Mouse (Mus musculus) liver, embryonic 16.5 days (tissue): ENCODE measurements around the gene Cnn2. TPM values are rescaled to one million over a fixed set of nuclear protein-coding genes. Genes with fewer than 3 reads are reported as not detected.

Experiments used
- ATAC-seq: fragments of 200-750 bp; cut with Nextera tagmentation; 2 replicates; pipeline ENCODE4 v1.8.0; 2017; ENCODE audit warnings: low read depth, mild to moderate bottlenecking, moderate number of reproducible peaks, moderate library complexity
- H3K27ac ChIP-seq: fragments of 300-500 bp; sonication (generic); 2 replicates; pipeline ENCODE4 v1.5.1; 2014; ENCODE audit warnings: mild to moderate bottlenecking, low read length
- H3K27me3 ChIP-seq: fragments of 300-500 bp; sonication (generic); 2 replicates; pipeline ENCODE4 v1.6.1; 2014; ENCODE audit warnings: low read depth, low read length, mixed read lengths; ENCODE audit not compliant: control insufficient read depth, insufficient read depth
- H3K36me3 ChIP-seq: fragments of 300-500 bp; sonication (generic); 2 replicates; pipeline ENCODE4 v1.6.1; 2014; ENCODE audit warnings: mild to moderate bottlenecking; ENCODE audit not compliant: control insufficient read depth, insufficient read depth
- H3K4me1 ChIP-seq: fragments of 300-500 bp; sonication (generic); 2 replicates; pipeline ENCODE4 v1.6.1; 2014; ENCODE audit warnings: low read depth, low read length, mixed read lengths; ENCODE audit not compliant: control insufficient read depth
- H3K4me2 ChIP-seq: fragments of 300-500 bp; sonication (generic); 2 replicates; pipeline ENCODE4 v1.6.1; 2014; ENCODE audit warnings: low read depth, low read length, mixed read lengths
- H3K4me3 ChIP-seq: fragments of 300-500 bp; sonication (generic); 2 replicates; pipeline ENCODE4 v1.5.1; 2014; ENCODE audit warnings: low read depth, mild to moderate bottlenecking, low read length
- H3K9ac ChIP-seq: fragments of 300-500 bp; sonication (generic); 2 replicates; pipeline ENCODE4 v1.6.1; 2014; ENCODE audit warnings: low read depth, low read length
- H3K9me3 ChIP-seq: fragments of 300-500 bp; sonication (generic); replicated peaks from 2 replicates; pipeline ENCODE4 v1.6.1; 2016; ENCODE audit warnings: low read length; ENCODE audit not compliant: control insufficient read depth
- WGBS: fragments of 180-500 bp; shearing (Covaris S2); extraction: QIAGEN DNeasy Blood & Tissue Kit; methylation state at CpG from one replicate; pipeline ENCODE4 v1.1.7; 2014; ENCODE audit not compliant: insufficient replicate concordance; 5-methylcytosine and 5-hydroxymethylcytosine counted together
- polyA plus RNA-seq: library from polyadenylated mRNA; unstranded; fragments of >200 nt; fragmentation: Nextera tagmentation; extraction: Ambion mirVana; gene quantifications from 2 replicates; pipeline ENCODE4 v1.2.1, GENCODE M21; 2015

Cnn2 gene
- polyA plus RNA-seq, 1 experiment from 2014 or later: 44.9 TPM

DNA sequence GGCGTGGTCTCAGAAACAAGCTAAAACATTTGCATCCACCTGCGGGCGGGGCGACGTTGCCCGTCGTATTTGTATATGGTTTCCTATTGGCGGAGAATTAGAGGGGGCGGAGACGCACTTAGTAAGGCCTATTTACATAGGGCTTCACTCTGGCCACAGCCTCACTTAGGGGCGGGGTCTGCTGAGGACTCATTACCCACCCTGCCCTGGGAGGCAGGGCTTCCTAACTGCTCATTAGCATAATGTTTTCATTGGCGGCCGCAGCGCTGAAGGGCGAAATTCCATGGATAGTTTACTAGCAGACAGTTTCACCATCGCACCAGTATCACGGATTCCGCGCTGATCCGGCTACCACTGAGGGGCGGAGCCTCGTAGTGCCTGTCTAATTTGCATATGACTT lies 3.5 kb upstream of the Cnn2 start:
- H3K27me3 ChIP-seq: peaks cover 25% of the 10 kb centered on the region
- H3K27ac ChIP-seq: peak overlapping the region; percentile 99
- peak overlapping the region; percentile 87 for H3K4me3 ChIP-seq
- H3K9me3 ChIP-seq: no peaks in the 10 kb centered on the region
- peaks cover 51% of the 10 kb centered on the region for H3K4me1 ChIP-seq
- H3K9ac ChIP-seq: peak overlapping the region; percentile 92
- under 1% methylated on average over 22 of the region's 22 CpGs for WGBS
- no peaks in the 10 kb centered on the region for H3K36me3 ChIP-seq
- H3K4me2 ChIP-seq: peak overlapping the region; percentile 96
- peak; percentile 87 for ATAC-seq

DNA sequence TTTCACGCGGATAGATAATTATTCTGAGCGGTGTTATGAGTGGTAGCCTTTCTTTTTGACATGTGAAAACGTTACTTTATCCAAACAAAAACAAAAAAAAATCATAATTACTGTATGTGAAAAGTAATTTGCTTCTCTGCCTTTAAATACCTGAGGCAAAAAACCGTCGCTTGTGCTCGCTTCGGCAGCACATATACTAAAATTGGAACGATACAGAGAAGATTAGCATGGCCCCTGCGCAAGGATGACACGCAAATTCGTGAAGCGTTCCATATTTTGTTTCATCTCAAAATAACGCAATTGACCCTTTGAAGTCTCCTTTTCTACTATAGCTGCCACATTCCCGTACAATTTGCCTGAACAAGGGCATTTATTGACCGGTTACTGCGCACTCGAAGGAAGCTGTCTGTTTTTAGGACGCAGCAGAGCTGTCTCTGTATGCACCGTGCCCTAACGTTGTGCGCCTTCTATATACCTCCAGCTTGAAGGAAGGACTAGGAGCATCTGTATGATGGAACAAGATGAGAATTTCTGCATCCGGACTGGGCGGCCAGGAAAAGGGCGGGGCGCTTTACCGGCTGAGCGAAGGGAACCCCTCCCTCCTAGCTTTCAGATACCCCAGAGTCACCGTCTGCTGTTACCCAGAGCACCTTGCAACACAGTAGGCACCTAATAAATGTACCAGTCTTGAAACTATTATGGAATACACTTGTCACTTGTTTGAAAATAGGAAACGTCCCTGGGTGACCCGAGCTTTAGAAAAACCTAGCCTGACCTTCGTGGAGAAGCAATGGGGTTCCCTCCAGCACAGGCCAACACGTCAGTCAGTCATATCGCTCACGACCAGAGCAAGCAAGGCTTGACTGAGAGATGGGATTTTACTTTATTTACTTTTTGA lies 2.8 kb upstream of the Cnn2 start:
- Histone ChIP-seq H3K4me2 (peak overlapping the region; percentile 96), H3K4me3 (peak overlapping the region; percentile 87), H3K9me3 (no peaks in the 10 kb centered on the region), H3K4me1 (peaks cover 51% of the 10 kb centered on the region), H3K36me3 (no peaks in the 10 kb centered on the region), H3K27ac (peak overlapping the region; percentile 99), H3K9ac (peak overlapping the region; percentile 92), H3K27me3 (peaks cover 28% of the 10 kb centered on the region)
- peak; percentile 30 for ATAC-seq
- WGBS: 2% methylated on average over 35 of the region's 35 CpGs

DNA sequence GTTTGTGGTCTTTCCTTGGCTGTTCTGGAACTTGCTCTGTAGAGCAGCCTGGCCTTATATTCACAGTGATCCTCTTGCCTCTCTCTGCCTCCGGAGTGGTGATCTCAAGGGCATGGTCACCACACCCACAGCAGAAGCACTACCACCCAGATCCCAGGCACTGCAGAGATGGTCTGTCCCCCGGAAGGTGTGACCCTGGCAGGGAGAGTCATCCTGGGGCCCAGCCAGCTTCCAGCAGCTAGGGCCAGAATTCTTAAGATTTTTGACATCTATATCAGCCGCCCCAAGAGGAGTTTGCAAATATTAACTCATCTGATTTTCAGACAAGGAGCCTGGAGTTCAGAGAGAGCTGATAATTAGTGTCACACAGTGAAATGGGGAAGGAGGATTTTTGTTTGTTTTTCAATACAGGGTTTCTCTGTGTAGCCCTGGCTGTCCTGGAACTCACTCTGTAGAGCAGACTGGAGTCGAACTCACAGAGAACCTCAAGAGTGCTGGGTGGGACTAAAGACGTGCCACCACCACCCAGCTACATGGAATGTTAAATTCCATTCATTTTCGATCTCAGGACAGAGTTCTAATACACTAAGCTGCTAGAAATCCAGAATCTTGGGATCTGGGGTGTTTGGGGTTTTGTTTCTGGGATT lies 2.0 kb upstream of the Cnn2 start:
- peak overlapping the region; percentile 99 for H3K27ac ChIP-seq
- H3K9ac ChIP-seq: peak overlapping the region; percentile 92
- ATAC-seq: peak; percentile 22
- 20% methylated on average over 6 of the region's 6 CpGs for WGBS
- peak overlapping the region; percentile 87 for H3K4me3 ChIP-seq
- H3K27me3 ChIP-seq: peaks cover 28% of the 10 kb centered on the region
- no peaks in the 10 kb centered on the region for H3K9me3 ChIP-seq
- H3K4me2 ChIP-seq: peak overlapping the region; percentile 96
- H3K4me1 ChIP-seq: peaks cover 51% of the 10 kb centered on the region
- no peaks in the 10 kb centered on the region for H3K36me3 ChIP-seq

DNA sequence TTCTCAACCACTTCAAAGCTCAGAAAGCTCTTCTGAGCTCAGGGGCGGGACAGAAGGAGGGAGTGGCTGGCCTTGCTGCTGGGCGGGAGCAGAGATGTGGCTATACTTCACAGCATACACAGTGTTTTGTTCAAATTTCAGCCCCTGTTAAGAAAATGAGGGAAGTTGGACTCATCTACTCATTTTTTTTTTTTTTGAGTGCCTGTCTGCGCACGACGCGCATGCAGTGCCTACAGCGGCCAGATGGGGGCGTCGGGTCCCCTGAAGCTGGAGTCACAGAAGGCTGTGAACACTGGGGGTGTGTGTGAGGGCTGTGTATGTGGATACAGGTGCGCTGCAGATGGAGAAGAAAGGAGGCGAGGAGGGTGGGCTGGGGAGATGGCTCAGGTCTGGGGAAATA lies 1.4 kb upstream of the Cnn2 start:
- under 1% methylated on average over 11 of the region's 11 CpGs for WGBS
- Histone ChIP-seq H3K4me2 (peak overlapping the region; percentile 96), H3K27me3 (peaks cover 28% of the 10 kb centered on the region), H3K9ac (peak overlapping the region; percentile 92), H3K27ac (peak overlapping the region; percentile 99), H3K9me3 (no peaks in the 10 kb centered on the region; the same call in 1 of the 2 replicates), H3K4me1 (peaks cover 51% of the 10 kb centered on the region), H3K4me3 (peak overlapping the region; percentile 87), H3K36me3 (peaks cover under 1% of the 10 kb centered on the region; the same call in 1 of the 2 replicates)
- no peak for ATAC-seq

DNA sequence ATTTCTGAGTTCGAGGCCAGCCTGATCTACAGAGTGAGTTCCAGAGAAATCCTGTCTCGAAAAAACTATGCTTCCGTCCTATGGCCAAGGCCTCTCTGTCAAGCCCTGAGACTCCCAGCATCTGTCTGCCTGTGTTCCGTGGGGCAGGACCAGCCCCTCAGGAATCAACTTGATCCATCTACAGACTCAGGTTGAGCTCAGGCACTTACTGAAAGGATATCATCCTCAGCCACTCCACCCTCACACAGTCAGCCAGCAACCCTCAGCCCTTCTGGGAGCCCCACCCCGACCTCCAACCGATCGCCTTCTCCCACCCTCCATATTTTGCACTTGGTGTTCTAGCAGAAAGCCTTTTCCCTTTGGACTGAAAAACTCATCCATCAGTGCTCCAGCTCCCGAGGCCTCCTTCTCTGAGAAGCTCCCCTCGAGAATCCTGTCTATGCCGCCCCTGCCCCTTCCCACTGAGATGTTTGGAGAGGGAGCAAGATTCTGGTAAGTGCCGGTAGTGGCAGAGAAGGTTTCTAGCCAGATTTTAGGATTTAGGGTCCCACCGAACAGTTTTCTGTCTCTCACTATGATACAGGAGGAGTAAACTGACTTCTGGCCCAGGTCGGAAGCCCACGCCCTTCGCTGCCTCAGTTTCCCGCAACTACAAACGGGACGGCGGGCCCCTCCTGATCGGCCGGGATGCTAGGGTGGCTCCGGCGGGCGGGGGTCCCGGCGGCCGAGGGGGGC lies 446 bp upstream of the Cnn2 start:
- WGBS: 18% methylated on average over 27 of the region's 27 CpGs
- no peak for ATAC-seq
- Histone ChIP-seq H3K9me3 (no peaks in the 10 kb centered on the region; the same call in 1 of the 2 replicates), H3K4me3 (peak overlapping the region; percentile 64), H3K36me3 (peaks cover 4% of the 10 kb centered on the region; the same call in 1 of the 2 replicates), H3K4me2 (peak overlapping the region; percentile 71), H3K27ac (peak overlapping the region; percentile 99), H3K4me1 (peaks cover 45% of the 10 kb centered on the region), H3K27me3 (peaks cover 28% of the 10 kb centered on the region), H3K9ac (peak overlapping the region; percentile 58)

DNA sequence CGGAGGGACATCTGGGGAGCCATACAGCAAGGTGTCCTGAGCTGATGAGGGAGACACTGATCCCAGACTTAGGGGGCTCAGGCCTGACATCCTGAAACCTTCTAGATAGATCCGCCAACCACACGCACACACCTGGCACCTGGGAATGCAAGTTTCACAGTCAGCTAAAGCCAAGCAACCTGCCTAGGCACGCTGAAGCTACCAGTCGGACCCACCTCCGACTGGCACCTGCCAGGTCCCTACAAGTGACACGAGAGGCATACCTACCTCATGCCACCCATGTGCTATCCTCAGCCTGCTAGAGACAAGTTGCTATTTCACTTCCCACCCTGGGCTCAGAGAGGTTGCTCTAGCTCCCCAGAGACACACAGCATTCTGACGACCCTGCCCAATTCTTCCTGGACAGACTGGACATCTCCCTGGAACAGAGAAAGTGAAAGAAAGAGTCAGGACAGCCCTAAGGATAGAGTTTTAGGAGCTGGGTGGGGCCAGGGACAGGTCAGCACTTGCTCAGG lies 945 bp downstream of the Cnn2 start:
- Histone ChIP-seq H3K4me3 (peak overlapping the region; percentile 64), H3K4me2 (peak overlapping the region; percentile 28), H3K9me3 (no peaks in the 10 kb centered on the region; the same call in 1 of the 2 replicates), H3K27me3 (peaks cover 28% of the 10 kb centered on the region), H3K27ac (no peak overlapping the region), H3K9ac (peak overlapping the region; percentile 58; the same call in 1 of the 2 replicates), H3K36me3 (peaks cover 4% of the 10 kb centered on the region; the same call in 1 of the 2 replicates), H3K4me1 (peaks cover 39% of the 10 kb centered on the region)
- 43% methylated on average over 8 of the region's 8 CpGs for WGBS
- no peak for ATAC-seq

DNA sequence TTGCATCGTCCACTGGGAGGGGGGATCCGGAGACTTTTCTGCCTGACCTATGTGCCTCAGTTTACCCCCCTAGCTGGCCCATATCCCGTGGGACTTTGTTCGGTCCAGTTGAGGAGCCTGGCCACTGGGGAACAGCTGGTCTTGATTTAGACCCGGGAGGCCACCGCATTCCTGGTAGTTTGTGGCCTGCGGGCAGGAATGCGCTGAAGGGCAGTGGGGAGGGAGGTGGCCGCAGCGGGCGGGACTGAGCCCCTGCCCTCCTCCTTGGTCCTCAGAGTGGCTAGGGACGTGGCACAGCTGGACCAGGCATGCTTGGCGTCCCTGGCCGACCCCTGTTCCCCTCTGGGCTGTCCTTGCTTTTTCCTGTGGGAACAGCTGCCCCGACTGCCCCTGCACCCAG lies 1.5 kb downstream of the Cnn2 start:
- H3K9ac ChIP-seq: no peak overlapping the region

DNA sequence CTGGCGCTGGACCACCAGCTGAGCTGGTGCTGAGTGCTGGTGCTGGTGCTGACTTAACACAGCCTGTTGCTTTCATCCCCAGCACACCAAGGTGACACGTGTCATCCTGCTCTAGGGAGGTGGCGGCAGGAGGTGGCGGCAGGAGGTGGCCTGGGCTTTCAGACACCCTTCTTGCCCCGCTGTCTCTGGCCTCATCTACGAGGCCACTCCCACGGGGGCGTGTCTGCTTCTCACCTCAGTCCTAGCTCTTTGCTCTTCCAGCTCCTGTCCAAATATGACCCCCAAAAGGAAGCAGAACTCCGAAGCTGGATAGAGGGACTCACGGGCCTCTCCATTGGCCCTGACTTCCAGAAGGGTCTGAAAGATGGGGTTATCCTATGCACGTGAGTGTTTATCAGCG lies 2.7 kb downstream of the Cnn2 start:
- Histone ChIP-seq H3K4me3 (no peak overlapping the region), H3K9me3 (no peaks in the 10 kb centered on the region; the same call in 1 of the 2 replicates), H3K4me1 (peaks cover 45% of the 10 kb centered on the region), H3K27me3 (peaks cover 28% of the 10 kb centered on the region), H3K36me3 (peaks cover 4% of the 10 kb centered on the region; the same call in 1 of the 2 replicates), H3K9ac (no peak overlapping the region), H3K27ac (no peak overlapping the region), H3K4me2 (no peak overlapping the region)
- WGBS: 68% methylated on average over 12 of the region's 12 CpGs
- no peak for ATAC-seq

More for the DNA sequence above, 1.5 kb downstream of the Cnn2 start:
- ATAC-seq: no peak
- Histone ChIP-seq H3K4me1 (peaks cover 42% of the 10 kb centered on the region), H3K36me3 (peaks cover 4% of the 10 kb centered on the region; the same call in 1 of the 2 replicates), H3K4me2 (peak overlapping the region; percentile 28), H3K27me3 (peaks cover 28% of the 10 kb centered on the region), H3K9me3 (no peaks in the 10 kb centered on the region; the same call in 1 of the 2 replicates), H3K27ac (no peak overlapping the region; the same call in 1 of the 2 replicates), H3K4me3 (peak overlapping the region; percentile 64)
- WGBS: 53% methylated on average over 15 of the region's 15 CpGs
